Comparison of ENCODE assay signal across 8 mouse cellular contexts in the genomic region with DNA sequence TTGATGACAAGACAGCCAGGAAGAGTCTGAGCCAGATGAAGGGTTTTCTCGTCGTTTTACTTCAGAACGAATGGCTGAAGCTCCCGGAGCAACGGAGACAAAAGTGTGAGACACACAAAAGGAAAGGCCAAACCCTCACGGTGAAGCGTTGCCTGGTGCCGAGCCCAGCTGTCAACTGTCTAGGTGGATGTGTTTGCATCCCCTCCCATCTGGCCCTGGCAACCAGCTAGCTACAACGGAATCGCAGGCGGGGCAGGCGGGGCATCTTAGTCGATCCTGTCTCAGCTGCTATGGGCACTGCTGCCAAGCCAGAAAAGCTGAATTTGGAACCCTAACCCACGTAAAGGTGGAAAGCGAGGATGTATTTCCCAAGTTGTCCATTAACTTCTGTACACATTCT. TPM values are rescaled to one million over a fixed set of nuclear protein-coding genes. Genes with fewer than 3 reads are reported as not detected.
DNase-seq lines count a peak whose midpoint lies in the region; ATAC-seq and TF ChIP-seq lines count a peak whose summit lies in the region.

No protein-coding gene starts in this region.

- H3K9ac ChIP-seq in heart, embryonic 16.5 days (ENCODE audit: low read length): peak overlapping the region; percentile 92
- H3K9ac ChIP-seq in ES-Bruce4 (ENCODE audit: low read depth, poor library complexity, severe bottlenecking): peak overlapping the region; percentile 86
- H3K9ac ChIP-seq in embryonic facial prominence, embryonic 12.5 days: peak overlapping the region; percentile 90
- H3K9ac ChIP-seq in limb, embryonic 12.5 days (replicated peaks): peak overlapping the region; percentile 87
- peak overlapping the region; percentile 84 for H3K9ac ChIP-seq in neural tube, embryonic 13.5 days

- peak overlapping the region; percentile 91 for H3K4me3 ChIP-seq in heart, embryonic 16.5 days (ENCODE audit: low read length)
- peak overlapping the region; percentile 77 for H3K4me3 ChIP-seq in ES-Bruce4 (ENCODE audit: low read depth, low read length)
- peak overlapping the region; percentile 94 for H3K4me3 ChIP-seq in embryonic facial prominence, embryonic 12.5 days
- H3K4me3 ChIP-seq in limb, embryonic 12.5 days (replicated peaks): peak overlapping the region; percentile 85
- peak overlapping the region; percentile 75 for H3K4me3 ChIP-seq in neural tube, embryonic 13.5 days

- peak overlapping the region; percentile 82 for H3K4me2 ChIP-seq in heart, embryonic 16.5 days (ENCODE audit: low read depth, low read length)
- H3K4me2 ChIP-seq in embryonic facial prominence, embryonic 12.5 days (replicated peaks): peak overlapping the region; percentile 84
- H3K4me2 ChIP-seq in limb, embryonic 12.5 days: peak overlapping the region; percentile 66
- H3K4me2 ChIP-seq in neural tube, embryonic 13.5 days: peak overlapping the region; percentile 85

- no peak overlapping the region for H3K27ac ChIP-seq in heart, embryonic 16.5 days (ENCODE audit: low read length)
- H3K27ac ChIP-seq in ES-Bruce4 (ENCODE audit: insufficient read depth, low read length): no peak overlapping the region
- no peak overlapping the region for H3K27ac ChIP-seq in embryonic facial prominence, embryonic 12.5 days
- no peak overlapping the region for H3K27ac ChIP-seq in limb, embryonic 12.5 days
- H3K27ac ChIP-seq in neural tube, embryonic 13.5 days (replicated peaks): peak overlapping the region; percentile 71

- peaks cover 24% of the 10 kb centered on the region for H3K36me3 ChIP-seq in heart, embryonic 16.5 days (ENCODE audit: control insufficient read depth, insufficient read depth)
- peaks cover 13% of the 10 kb centered on the region for H3K36me3 ChIP-seq in ES-Bruce4 (ENCODE audit: control insufficient read depth, insufficient read depth, low read length, poor library complexity, severe bottlenecking)
- peaks cover 32% of the 10 kb centered on the region for H3K36me3 ChIP-seq in embryonic facial prominence, embryonic 12.5 days
- H3K36me3 ChIP-seq in limb, embryonic 12.5 days: peaks cover 29% of the 10 kb centered on the region
- peaks cover 32% of the 10 kb centered on the region for H3K36me3 ChIP-seq in neural tube, embryonic 13.5 days

- no peaks in the 10 kb centered on the region for H3K9me3 ChIP-seq in heart, embryonic 16.5 days (replicated peaks; ENCODE audit: control insufficient read depth, low read length)
- no peaks in the 10 kb centered on the region for H3K9me3 ChIP-seq in ES-Bruce4 (replicated peaks; ENCODE audit: control insufficient read depth, insufficient read depth, low read length, poor library complexity, severe bottlenecking)
- H3K9me3 ChIP-seq in embryonic facial prominence, embryonic 12.5 days: no peaks in the 10 kb centered on the region
- H3K9me3 ChIP-seq in limb, embryonic 12.5 days: 0 out of 2 replicates have a peak, but pooled peaks cover 4% of the 10 kb centered on the region
- H3K9me3 ChIP-seq in neural tube, embryonic 13.5 days: no peaks in the 10 kb centered on the region

- ATAC-seq in heart, embryonic 16.5 days (replicated peaks; ENCODE audit: extremely low read depth, insufficient read depth, low FRiP score): no peak
- no peak for ATAC-seq in embryonic facial prominence, embryonic 12.5 days (ENCODE audit: insufficient number of reproducible peaks, insufficient read depth, low FRiP score, low TSS enrichment)
- no peak for ATAC-seq in limb, embryonic 12.5 days (ENCODE audit: insufficient number of reproducible peaks, insufficient read depth, low FRiP score, low TSS enrichment, low read depth)
- no peak for ATAC-seq in neural tube, embryonic 13.5 days (ENCODE audit: low read depth)
- ATAC-seq in frontal cortex, adult (ENCODE audit: low TSS enrichment): no peak

- peaks cover 15% of the 10 kb centered on the region for H3K4me1 ChIP-seq in heart, embryonic 16.5 days (ENCODE audit: control insufficient read depth, insufficient read depth, low read length)
- no peaks in the 10 kb centered on the region for H3K4me1 ChIP-seq in ES-Bruce4 (ENCODE audit: control insufficient read depth, insufficient read depth, low read length)
- H3K4me1 ChIP-seq in embryonic facial prominence, embryonic 12.5 days: peaks cover 9% of the 10 kb centered on the region
- H3K4me1 ChIP-seq in limb, embryonic 12.5 days (replicated peaks): peaks cover 14% of the 10 kb centered on the region
- H3K4me1 ChIP-seq in neural tube, embryonic 13.5 days (replicated peaks): peaks cover 19% of the 10 kb centered on the region

- no peak for DNase-seq in heart, adult 9 months (ENCODE audit: low spot score in 2 of 2)
- no peak for DNase-seq in right cerebral cortex, postnatal 25 days

- no peak for TF ChIP-seq EP300 in ES-Bruce4 (IDR thresholded peaks at IDR 0.05; ENCODE audit: insufficient read depth, low read depth, low read length)

- WGBS in heart, embryonic 16.5 days: 22% methylated on average over 15 of the region's 15 CpGs
- 42% methylated on average over 15 of the region's 15 CpGs for WGBS in embryonic facial prominence, embryonic 12.5 days
- WGBS in limb, embryonic 12.5 days: 43% methylated on average over 15 of the region's 15 CpGs
- 13% methylated on average over 15 of the region's 15 CpGs for WGBS in neural tube, embryonic 13.5 days

- no peaks in the 10 kb centered on the region for H3K27me3 ChIP-seq in heart, embryonic 16.5 days (ENCODE audit: control insufficient read depth, insufficient read depth, low read length)
- H3K27me3 ChIP-seq in ES-Bruce4 (ENCODE audit: control insufficient read depth, insufficient read depth, low read length, poor library complexity, severe bottlenecking): no peaks in the 10 kb centered on the region
- no peaks in the 10 kb centered on the region for H3K27me3 ChIP-seq in embryonic facial prominence, embryonic 12.5 days
- H3K27me3 ChIP-seq in limb, embryonic 12.5 days: peaks cover 8% of the 10 kb centered on the region; the same call in 1 of the 2 replicates
- H3K27me3 ChIP-seq in neural tube, embryonic 13.5 days: peaks cover 5% of the 10 kb centered on the region; the same call in 1 of the 2 replicates

- no peak for TF ChIP-seq POLR2A in ES-Bruce4 (IDR thresholded peaks at IDR 0.05; ENCODE audit: insufficient read depth, low read length)

- TF ChIP-seq CTCF in ES-Bruce4 (IDR thresholded peaks at IDR 0.05; ENCODE audit: low read depth, low read length): no peak

RNA-seq across cellular contexts. Expression of a gene that starts 0.9 kb away (rescaled TPM):
- polyA plus RNA-seq in heart, embryonic 16.5 days (2015; fragmentation: Nextera tagmentation; extraction: Ambion mirVana): 111 and 117 TPM in 2 replicates
- polyA plus RNA-seq in ES-Bruce4 (2011; ENCODE audit: insufficient read depth, insufficient read length, low read depth, missing spikeins): 48.4 and 49.8 TPM in 2 replicates
- 185 and 200 TPM in 2 replicates for polyA plus RNA-seq in embryonic facial prominence, embryonic 12.5 days (2016; fragmentation: Nextera tagmentation; extraction: Ambion mirVana)
- polyA plus RNA-seq in limb, embryonic 12.5 days (2016; fragmentation: Nextera tagmentation; extraction: Ambion mirVana): 192 and 199 TPM in 2 replicates
- polyA plus RNA-seq in neural tube, embryonic 13.5 days (2015; fragmentation: Nextera tagmentation; extraction: Ambion mirVana): 170 and 172 TPM in 2 replicates

RNA-seq across cellular contexts. Expression of a gene that starts 17.1 kb away (rescaled TPM):
- 140 and 164 TPM in 2 replicates for polyA plus RNA-seq in heart, embryonic 16.5 days (2015; fragmentation: Nextera tagmentation; extraction: Ambion mirVana)
- polyA plus RNA-seq in ES-Bruce4 (2011; ENCODE audit: insufficient read depth, insufficient read length, low read depth, missing spikeins): 7.8 and 10.1 TPM in 2 replicates
- polyA plus RNA-seq in embryonic facial prominence, embryonic 12.5 days (2016; fragmentation: Nextera tagmentation; extraction: Ambion mirVana): 2.1 and 3.3 TPM in 2 replicates
- polyA plus RNA-seq in limb, embryonic 12.5 days (2016; fragmentation: Nextera tagmentation; extraction: Ambion mirVana): 1.4 and 1.5 TPM in 2 replicates
- polyA plus RNA-seq in neural tube, embryonic 13.5 days (2015; fragmentation: Nextera tagmentation; extraction: Ambion mirVana): 2.6 and 2.9 TPM in 2 replicates

RNA-seq across cellular contexts. Expression of a gene that starts 19.4 kb away (rescaled TPM):
- polyA plus RNA-seq in heart, embryonic 16.5 days (2015; fragmentation: Nextera tagmentation; extraction: Ambion mirVana): 5.5 and 8.7 TPM in 2 replicates
- polyA plus RNA-seq in ES-Bruce4 (2011; ENCODE audit: insufficient read depth, insufficient read length, low read depth, missing spikeins): 6.1 and 7.6 TPM in 2 replicates
- polyA plus RNA-seq in embryonic facial prominence, embryonic 12.5 days (2016; fragmentation: Nextera tagmentation; extraction: Ambion mirVana): 8.2 and 8.5 TPM in 2 replicates
- 7.7 and 9.9 TPM in 2 replicates for polyA plus RNA-seq in limb, embryonic 12.5 days (2016; fragmentation: Nextera tagmentation; extraction: Ambion mirVana)
- polyA plus RNA-seq in neural tube, embryonic 13.5 days (2015; fragmentation: Nextera tagmentation; extraction: Ambion mirVana): 1.4 and 1.6 TPM in 2 replicates

RNA-seq across cellular contexts. Expression of a gene that starts 30.8 kb away (rescaled TPM):
- 68.8 and 73.1 TPM in 2 replicates for polyA plus RNA-seq in heart, embryonic 16.5 days (2015; fragmentation: Nextera tagmentation; extraction: Ambion mirVana)
- polyA plus RNA-seq in ES-Bruce4 (2011; ENCODE audit: insufficient read depth, insufficient read length, low read depth, missing spikeins): 20.9 and 21.9 TPM in 2 replicates
- 36.7 and 38.0 TPM in 2 replicates for polyA plus RNA-seq in embryonic facial prominence, embryonic 12.5 days (2016; fragmentation: Nextera tagmentation; extraction: Ambion mirVana)
- polyA plus RNA-seq in limb, embryonic 12.5 days (2016; fragmentation: Nextera tagmentation; extraction: Ambion mirVana): 31.5 and 32.2 TPM in 2 replicates
- 47.9 and 57.8 TPM in 2 replicates for polyA plus RNA-seq in neural tube, embryonic 13.5 days (2015; fragmentation: Nextera tagmentation; extraction: Ambion mirVana)

RNA-seq across cellular contexts. Expression of a gene that starts 40.6 kb away (rescaled TPM):
- 49.0 and 49.8 TPM in 2 replicates for polyA plus RNA-seq in heart, embryonic 16.5 days (2015; fragmentation: Nextera tagmentation; extraction: Ambion mirVana)
- 83.8 and 86.5 TPM in 2 replicates for polyA plus RNA-seq in ES-Bruce4 (2011; ENCODE audit: insufficient read depth, insufficient read length, low read depth, missing spikeins)
- 63.5 and 66.1 TPM in 2 replicates for polyA plus RNA-seq in embryonic facial prominence, embryonic 12.5 days (2016; fragmentation: Nextera tagmentation; extraction: Ambion mirVana)
- 64.7 and 66.7 TPM in 2 replicates for polyA plus RNA-seq in limb, embryonic 12.5 days (2016; fragmentation: Nextera tagmentation; extraction: Ambion mirVana)
- polyA plus RNA-seq in neural tube, embryonic 13.5 days (2015; fragmentation: Nextera tagmentation; extraction: Ambion mirVana): 83.8 and 86.9 TPM in 2 replicates

Comparison
In these comparisons a context has a peak if more than half of its experiments do, and no peak if none do; other contexts are left out.
1. RNA of a gene that starts 17.1 kb away (polyA plus RNA-seq): 140 to 164 TPM in heart, embryonic 16.5 days; 7.8 to 10.1 TPM in ES-Bruce4, 2.1 to 3.3 TPM in embryonic facial prominence, embryonic 12.5 days, 2.6 to 2.9 TPM in neural tube, embryonic 13.5 days and 1.4 to 1.5 TPM in limb, embryonic 12.5 days; every median in the first group is over 10 times any median in the second.
2. Peak in every context shown above with its lines, with median percentiles within 50 percentile points of each other: H3K4me2 ChIP-seq, H3K4me3 ChIP-seq and H3K9ac ChIP-seq.